Mouse (Mus musculus): ENCODE measurements around the gene Itgav.

- TF ChIP-seq POLR2A (IDR thresholded peaks at IDR 0.05; ENCODE audit: borderline replicate concordance, extremely low read depth, insufficient read depth, insufficient read length, poor library complexity, severe bottlenecking) (no peak), CTCF (IDR thresholded peaks at IDR 0.05; ENCODE audit: borderline replicate concordance, extremely low read depth, insufficient read depth, insufficient read length) (no peak)
These were observed 41.9 kb upstream of the Itgav start for GRCm38 (mm10) chr2:83682282-83682681.

All from brain, embryonic 14.5 days (tissue).